Mouse (Mus musculus): ENCODE results near the gene Ccer2. TPM values are rescaled to one million over a fixed set of nuclear protein-coding genes. Genes with fewer than 3 reads are reported as not detected.

Ccer2 gene
- total RNA-seq (2017), result not detected in 2 replicates

DNA sequence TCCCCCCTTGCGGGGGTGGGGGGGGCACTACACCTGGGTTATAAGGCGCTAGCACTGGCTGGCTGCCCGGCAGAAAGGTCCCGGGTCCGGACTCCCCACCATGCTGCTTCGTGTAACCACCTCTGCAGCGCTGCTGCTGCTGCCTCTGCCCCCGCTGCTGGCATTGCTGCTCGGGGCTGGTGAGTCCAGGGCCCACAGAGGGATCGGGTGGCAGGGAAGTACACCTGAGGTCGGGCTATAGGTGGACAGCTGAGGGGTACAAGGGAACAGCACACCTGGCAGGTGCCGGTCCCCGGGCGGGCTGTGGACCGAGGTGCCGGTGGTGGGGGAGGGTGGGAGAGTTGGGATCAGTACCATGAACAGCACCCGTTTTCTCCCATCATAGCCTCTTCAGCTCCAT is at the start of gene Ccer2:
Gene Ccer2 (plus strand): TSS at position 96 of the 400 bp plus-strand sequence.
- ATAC-seq (replicated peaks in 1 of 2; ENCODE audit: insufficient read depth in 1 of 2, low FRiP score in 2 of 2, low TSS enrichment in 1 of 2, low read depth in 1 of 2, poor library complexity in 2 of 2, severe bottlenecking in 2 of 2), result no peak

DNA sequence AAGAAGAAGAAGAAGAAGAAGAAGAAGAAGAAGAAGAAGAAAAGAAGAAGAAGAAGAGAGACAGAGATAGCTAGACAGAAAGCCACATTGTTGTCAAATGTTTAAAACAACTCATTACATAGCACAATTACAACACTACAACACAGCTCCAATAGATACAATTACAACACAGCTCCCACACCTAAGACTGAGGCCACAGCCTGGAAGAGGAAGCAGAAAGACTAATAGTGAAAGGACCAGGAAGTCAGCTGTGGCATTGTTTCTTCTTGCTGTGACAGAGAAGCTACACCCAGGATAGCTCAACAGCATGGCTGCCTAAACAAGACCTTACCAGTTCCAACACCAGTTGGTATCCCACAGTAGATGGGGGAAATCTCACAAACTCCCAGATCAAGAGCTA is 46.5 kb upstream of the Ccer2 start:
- ATAC-seq (replicated peaks in 1 of 2; ENCODE audit: insufficient read depth in 1 of 2, low FRiP score in 2 of 2, low TSS enrichment in 1 of 2, low read depth in 1 of 2, poor library complexity in 2 of 2, severe bottlenecking in 2 of 2), result peak in 1 of 2 experiments; percentile 69; a peak in 1 of 4 replicates

DNA sequence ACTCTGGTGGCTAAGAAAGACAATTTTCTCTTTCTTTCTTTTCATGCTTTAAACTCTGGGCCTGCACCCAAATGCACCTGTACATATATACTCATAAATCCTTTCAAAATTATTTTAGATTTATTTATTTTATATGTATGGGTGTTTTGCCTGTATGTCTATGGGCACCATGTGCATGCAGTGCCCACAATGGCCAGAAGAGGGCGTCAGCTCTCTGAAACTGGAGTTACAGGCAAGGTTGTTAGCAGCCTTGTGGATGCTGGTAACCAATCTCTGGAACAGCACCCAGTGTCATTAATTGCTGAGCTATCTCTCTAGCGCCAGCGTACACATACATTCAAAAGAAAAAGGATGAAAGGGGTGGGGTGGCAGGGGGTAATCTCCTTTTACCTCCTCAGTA is 45.0 kb upstream of the Ccer2 start:
- no peak for ATAC-seq (replicated peaks in 1 of 2; ENCODE audit: insufficient read depth in 1 of 2, low FRiP score in 2 of 2, low TSS enrichment in 1 of 2, low read depth in 1 of 2, poor library complexity in 2 of 2, severe bottlenecking in 2 of 2)

DNA sequence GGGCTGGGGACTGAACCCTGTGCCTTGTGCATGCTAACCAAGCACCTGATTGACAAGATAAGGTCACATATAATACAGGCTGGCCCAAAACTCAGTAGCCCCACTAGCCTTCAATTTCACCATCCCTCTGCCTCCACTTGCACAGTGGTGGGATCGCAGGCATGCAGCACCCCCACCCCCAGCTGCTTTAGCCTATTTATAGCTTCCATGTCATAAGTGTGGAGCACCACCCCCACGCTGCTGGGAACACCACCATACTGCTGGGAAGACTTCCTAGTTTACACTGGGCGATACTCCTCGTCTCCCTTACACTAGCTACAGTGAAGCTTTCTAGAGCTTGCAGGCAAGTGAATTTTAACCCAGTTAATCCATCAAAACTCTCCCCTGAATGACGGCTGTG is 41.3 kb upstream of the Ccer2 start:
- ATAC-seq (replicated peaks in 1 of 2; ENCODE audit: insufficient read depth in 1 of 2, low FRiP score in 2 of 2, low TSS enrichment in 1 of 2, low read depth in 1 of 2, poor library complexity in 2 of 2, severe bottlenecking in 2 of 2), result no peak

DNA sequence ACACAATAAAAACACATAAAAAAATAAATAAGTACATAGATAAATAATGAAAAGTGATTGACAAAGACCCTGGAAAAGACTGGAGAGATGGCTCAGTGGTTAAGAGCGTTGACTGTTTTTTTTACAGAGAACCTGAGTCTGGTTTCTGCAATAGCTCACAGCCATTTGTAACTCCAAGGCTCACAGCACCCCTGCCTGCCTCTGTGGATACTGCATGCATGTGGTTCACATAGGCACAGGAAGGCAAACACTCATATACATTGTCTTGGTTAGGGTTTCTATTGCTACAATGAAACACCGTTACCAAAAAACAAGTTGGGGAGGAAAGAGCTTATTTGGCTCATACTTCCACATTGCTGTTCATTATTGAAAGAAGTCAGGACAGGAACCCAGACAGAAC is 40.4 kb upstream of the Ccer2 start:
- ATAC-seq (replicated peaks in 1 of 2; ENCODE audit: insufficient read depth in 1 of 2, low FRiP score in 2 of 2, low TSS enrichment in 1 of 2, low read depth in 1 of 2, poor library complexity in 2 of 2, severe bottlenecking in 2 of 2), result no peak

DNA sequence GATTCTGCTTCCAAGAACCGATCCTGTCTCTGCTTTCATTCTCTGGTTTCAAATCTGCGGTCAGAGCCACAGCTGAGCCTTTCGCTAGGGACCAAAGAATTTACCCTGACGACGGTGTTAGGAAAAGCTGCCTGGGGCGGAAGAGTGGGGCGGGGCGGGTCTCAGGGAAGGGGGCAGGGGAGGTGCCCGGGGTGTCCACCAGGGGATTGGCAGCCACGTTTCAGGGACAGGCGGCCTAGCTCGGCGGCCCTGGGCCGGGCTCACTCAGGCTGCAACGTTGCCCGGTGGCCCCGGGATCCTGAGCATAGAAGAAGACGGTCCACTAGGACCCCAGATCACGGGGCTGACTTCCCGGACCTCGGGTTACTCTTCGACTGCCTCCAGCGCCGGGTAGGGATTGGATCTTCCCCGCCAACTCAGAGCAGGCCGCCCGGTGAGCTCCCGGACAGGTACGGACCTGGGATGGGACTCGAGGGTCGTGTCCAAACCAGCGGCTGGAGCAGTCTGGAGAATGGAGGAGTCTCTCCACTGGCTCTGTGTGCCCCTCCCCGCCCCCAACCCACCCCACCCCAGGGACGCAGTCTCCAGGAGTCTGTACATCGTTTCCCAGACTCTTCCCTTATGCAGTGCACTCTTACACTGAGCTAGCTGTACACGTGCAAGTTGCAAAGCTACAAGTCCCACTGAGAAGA is 39.2 kb upstream of the Ccer2 start, which contains the start of gene Fbxo17:
Gene Fbxo17 (plus strand): TSS at position 215 of the 692 bp plus-strand sequence.
- peak; percentile 74 to 83 for ATAC-seq (replicated peaks in 1 of 2; ENCODE audit: insufficient read depth in 1 of 2, low FRiP score in 2 of 2, low TSS enrichment in 1 of 2, low read depth in 1 of 2, poor library complexity in 2 of 2, severe bottlenecking in 2 of 2)

DNA sequence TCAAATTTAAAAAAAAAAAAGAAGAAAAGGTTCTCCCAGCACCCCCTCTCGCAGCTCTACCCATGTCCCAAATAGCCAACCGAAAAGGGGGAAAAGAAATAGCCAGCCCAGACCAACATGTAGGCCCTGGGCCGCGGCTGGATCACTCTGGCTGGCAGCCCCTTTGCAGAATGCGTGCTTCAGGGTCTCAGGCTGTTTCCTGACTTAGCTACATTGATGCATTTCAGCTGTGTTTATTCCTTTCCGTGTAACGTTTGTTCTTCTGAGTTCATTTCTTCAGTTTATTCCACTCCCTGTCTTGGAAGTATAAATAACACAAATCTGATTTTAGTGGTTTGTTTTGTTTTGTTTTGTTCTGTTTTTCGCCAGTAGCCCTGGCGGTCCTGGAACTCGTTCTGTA is 38.2 kb upstream of the Ccer2 start:
- no peak for ATAC-seq (replicated peaks in 1 of 2; ENCODE audit: insufficient read depth in 1 of 2, low FRiP score in 2 of 2, low TSS enrichment in 1 of 2, low read depth in 1 of 2, poor library complexity in 2 of 2, severe bottlenecking in 2 of 2)

DNA sequence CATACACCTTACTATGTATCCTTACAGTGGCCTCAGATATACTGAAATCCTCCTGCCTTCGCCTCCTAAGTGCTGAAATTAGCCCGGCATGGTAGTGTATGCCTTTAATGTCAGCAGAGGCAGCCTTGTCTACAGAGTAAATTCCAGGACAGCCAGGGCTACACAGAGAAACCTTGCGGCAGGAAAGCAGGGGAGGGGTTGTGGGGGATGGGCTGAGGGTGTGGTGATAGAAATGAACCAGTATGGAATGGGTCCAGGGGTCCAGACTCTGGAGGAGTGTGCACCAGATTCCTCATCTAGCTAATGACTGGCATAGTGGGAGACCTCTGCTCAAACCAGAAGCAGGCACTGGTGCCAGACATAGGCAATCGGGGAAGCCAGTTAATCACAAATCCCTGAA is 36.8 kb upstream of the Ccer2 start:
- ATAC-seq (replicated peaks in 1 of 2; ENCODE audit: insufficient read depth in 1 of 2, low FRiP score in 2 of 2, low TSS enrichment in 1 of 2, low read depth in 1 of 2, poor library complexity in 2 of 2, severe bottlenecking in 2 of 2), result no peak

DNA sequence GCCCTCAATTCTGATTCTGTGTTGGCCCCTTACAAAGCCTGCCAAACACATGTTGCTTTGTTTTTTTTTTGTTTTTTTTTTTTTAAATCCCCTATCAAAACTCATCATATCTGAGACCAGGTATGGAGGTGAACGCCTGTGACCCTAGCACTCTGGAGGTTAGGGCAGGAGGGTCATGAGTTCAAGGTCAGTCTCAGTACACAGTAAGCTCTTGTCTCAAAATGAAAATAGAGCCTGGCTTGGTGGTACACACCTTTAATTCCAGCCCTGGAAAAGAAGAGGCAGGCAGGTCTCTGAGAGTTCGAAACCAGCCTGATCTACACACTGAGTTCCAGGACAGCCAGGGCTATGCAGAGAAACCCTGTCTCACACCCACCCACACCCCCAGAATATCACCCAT is 36.3 kb upstream of the Ccer2 start:
- ATAC-seq (replicated peaks in 1 of 2; ENCODE audit: insufficient read depth in 1 of 2, low FRiP score in 2 of 2, low TSS enrichment in 1 of 2, low read depth in 1 of 2, poor library complexity in 2 of 2, severe bottlenecking in 2 of 2), result no peak

DNA sequence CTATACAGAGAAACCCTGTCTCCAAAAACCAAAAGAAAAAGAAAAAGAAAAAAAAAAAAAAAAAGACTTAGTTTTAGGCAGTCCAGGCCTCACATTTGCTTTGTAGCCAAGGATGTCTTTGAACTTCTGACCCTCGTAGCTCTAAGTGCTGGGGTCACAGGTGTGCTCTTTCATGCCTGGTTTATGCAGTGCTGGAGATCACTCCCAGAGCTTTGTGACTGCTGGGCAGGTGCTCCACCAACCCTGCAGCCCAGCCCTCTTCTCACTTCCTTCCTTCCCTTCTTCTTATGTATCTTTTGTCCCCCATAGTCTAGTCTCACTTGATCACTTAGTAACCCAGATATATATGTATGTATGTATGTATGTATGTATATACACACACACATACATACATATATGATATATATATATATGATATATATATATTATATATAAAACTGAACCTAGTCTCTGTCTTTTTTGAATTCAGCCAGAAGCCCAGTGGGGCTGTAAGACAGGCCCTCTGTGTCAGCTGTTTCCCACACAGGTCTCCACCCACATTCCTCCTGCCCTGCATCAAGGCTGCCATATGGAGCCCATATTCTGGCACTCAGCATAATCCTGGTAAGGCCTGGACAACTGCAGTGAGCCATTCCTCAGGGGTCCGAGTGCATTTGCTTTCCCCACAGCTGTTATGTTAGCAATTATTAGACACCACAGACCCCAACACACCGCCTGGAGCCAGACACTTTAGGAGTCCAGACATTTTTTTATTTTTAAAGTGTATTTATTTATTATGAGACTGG is 35.0 kb upstream of the Ccer2 start:
- ATAC-seq (replicated peaks in 1 of 2; ENCODE audit: insufficient read depth in 1 of 2, low FRiP score in 2 of 2, low TSS enrichment in 1 of 2, low read depth in 1 of 2, poor library complexity in 2 of 2, severe bottlenecking in 2 of 2), result no peak

DNA sequence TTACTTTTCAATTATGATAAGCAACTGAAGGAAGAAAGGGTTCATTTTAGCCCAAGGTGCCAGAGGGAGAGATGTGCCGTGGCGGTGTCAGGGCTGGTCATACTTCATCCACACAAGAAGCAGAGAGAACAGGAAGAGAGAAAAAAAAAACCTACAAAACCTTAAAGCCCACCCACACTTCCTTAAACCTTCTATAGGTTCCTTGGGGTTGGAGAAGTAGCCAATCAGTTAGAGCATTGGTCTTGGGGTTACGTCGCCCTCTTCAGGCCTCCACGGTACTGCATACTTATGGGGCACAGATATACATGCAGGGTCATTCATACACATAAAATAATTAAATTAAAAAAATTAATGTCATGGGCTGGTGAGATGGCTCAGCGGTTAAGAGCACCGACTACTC is 33.9 kb upstream of the Ccer2 start:
- ATAC-seq (replicated peaks in 1 of 2; ENCODE audit: insufficient read depth in 1 of 2, low FRiP score in 2 of 2, low TSS enrichment in 1 of 2, low read depth in 1 of 2, poor library complexity in 2 of 2, severe bottlenecking in 2 of 2), result 0 out of 4 replicates have a peak, but pooled peaks of 1 of the 2 experiments have one; percentile 33

DNA sequence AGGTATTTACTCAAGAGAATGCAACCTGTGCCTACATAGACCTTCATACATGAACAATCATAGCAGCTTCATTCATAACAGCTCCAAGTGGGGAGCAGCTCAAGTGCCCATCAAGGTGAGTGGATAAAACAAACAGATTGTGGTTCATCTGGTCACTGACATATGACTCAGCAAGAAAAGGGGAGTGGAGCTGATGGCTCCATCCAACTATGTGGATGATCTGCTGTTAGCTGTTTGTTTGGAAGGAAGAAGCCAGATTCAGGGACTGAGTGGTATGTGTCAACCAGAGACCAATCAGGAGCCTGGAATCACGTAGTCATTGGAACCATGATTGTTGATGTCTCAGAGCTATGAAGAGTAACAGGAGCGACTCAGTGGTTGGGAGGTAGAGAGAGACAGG is 31.4 kb upstream of the Ccer2 start:
- ATAC-seq (replicated peaks in 1 of 2; ENCODE audit: insufficient read depth in 1 of 2, low FRiP score in 2 of 2, low TSS enrichment in 1 of 2, low read depth in 1 of 2, poor library complexity in 2 of 2, severe bottlenecking in 2 of 2), result no peak

DNA sequence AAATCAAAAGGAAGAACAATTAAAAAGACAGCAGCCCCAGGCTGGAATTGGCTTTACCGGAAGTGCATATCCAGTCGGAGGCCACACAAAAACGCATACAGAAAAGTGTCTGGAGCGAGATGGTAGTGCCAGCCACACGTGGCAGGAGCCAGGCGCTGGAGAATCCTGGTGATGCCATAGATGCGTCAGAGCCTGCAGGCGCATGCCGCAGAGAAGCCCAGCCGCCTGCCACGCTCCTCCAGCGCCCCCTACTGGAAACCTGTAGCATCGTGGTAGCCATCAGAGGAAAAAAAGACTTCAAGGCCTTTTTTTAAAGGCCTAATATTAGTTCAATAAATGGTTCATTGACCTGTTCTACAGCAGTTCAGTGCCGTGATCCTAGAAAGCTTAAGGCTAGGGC is 29.4 kb upstream of the Ccer2 start:
- ATAC-seq (replicated peaks in 1 of 2; ENCODE audit: insufficient read depth in 1 of 2, low FRiP score in 2 of 2, low TSS enrichment in 1 of 2, low read depth in 1 of 2, poor library complexity in 2 of 2, severe bottlenecking in 2 of 2), result peak; percentile 80 to 89

DNA sequence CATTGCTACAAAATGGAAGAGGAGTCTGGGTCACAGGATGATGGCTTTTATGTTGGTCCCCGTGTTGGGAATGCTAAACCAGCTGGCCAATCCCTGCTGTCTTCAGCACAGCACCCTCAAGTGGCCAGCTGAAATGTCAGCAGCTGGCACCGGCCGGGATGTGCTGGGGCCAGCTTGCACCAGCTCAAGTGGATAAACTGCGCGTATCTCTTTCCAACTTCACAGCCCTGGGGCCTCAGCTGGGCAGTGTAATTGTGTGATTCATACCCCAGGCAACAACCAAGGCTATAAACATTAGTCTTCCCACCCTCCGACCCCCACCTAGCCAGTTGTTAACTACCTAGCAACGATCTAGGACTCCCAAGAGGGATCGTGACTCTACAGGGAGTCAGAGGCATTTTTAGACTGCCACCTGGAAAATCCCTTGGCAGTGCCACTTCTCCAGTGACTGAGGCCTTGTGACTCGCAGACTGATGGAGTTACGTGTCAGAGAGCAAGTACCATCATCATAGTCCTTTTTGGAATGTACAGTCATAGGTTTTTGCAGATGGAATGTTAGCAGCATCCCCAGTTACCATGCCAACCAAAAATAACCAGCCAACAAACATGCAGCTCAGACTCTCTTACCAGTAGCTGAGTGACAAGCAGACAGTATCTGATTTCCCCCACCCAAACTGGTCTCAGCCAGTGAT is 28.2 kb upstream of the Ccer2 start:
- no peak for ATAC-seq (replicated peaks in 1 of 2; ENCODE audit: insufficient read depth in 1 of 2, low FRiP score in 2 of 2, low TSS enrichment in 1 of 2, low read depth in 1 of 2, poor library complexity in 2 of 2, severe bottlenecking in 2 of 2)

DNA sequence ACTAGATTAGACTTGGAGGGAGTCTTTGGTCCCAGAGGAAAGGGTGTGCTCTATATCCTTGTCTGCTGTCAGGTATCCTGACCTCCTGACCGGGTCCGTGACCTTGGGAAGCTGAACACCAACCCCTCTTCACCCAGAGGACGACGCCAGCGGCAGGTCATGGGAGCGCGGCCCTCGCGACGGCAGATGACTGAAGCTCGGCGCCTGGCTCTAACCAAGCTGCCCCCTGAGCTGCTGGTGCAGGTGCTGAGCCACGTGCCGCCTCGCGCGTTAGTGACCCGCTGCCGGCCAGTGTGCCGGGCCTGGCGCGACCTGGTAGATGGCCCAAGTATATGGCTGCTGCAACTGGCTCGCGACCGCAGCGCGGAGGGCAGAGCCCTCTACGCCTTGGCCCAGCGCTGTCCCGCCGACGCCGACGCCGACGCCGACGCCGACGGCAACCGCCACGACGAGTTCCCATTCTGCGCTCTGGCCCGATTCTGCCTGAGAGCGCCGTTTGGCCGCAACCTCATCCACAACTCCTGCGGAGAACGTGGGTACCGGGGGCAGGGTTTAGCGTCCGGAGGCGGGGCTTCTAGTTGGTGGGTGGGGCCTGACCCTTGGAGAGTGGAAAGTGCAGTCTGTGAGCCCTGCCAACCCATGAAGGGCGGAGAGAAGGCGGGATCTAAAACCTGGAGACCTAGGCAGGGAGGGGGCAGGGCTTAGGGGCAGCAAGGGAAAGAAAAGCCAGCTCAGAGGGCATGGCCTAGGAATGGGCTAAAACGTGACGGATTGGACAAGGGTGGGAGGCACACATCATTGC is 23.4 kb upstream of the Ccer2 start:
- ATAC-seq (replicated peaks in 1 of 2; ENCODE audit: insufficient read depth in 1 of 2, low FRiP score in 2 of 2, low TSS enrichment in 1 of 2, low read depth in 1 of 2, poor library complexity in 2 of 2, severe bottlenecking in 2 of 2), result peak; percentile 94 to 96

DNA sequence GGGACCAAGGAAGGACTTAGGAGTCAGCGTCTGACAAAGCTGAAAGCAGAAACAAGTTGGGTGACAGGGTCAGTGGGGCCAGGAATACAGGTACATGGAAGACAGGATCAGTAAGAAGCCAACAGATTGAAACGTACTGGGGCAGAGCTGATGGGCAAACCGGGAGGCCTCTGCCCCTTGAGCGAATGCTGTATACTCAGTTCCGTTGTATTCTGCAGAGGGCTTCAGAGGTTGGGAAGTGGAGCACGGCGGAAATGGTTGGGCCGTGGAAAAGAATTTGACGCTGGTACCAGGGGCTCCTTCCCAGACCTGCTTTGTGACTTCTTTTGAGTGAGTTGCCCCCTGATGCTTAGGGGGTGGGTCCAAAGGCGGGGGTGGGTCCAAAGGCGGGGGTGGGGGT is 22.8 kb upstream of the Ccer2 start:
- 0 out of 4 replicates have a peak, but pooled peaks of 1 of the 2 experiments have one; percentile 2 for ATAC-seq (replicated peaks in 1 of 2; ENCODE audit: insufficient read depth in 1 of 2, low FRiP score in 2 of 2, low TSS enrichment in 1 of 2, low read depth in 1 of 2, poor library complexity in 2 of 2, severe bottlenecking in 2 of 2)

DNA sequence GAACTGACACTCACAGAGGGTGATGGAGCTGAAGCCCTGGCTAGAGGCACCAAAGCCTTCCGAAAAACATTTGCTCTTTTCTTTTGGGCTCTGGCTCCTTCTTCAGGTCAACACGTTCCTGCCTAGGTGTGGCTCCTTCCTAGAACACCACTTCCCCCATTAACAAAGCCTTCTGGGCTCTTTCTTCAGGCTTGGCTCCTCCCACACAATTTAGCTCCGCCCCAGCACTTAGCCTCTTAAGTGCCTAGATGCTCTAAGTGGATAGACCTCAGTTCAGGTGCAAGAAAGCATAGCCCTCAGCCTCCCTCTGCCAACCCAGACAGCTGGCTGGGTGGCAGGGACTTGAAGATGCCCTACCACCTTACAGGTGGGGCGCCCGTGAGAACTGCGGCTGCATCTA is 20.3 kb upstream of the Ccer2 start:
- no peak for ATAC-seq (replicated peaks in 1 of 2; ENCODE audit: insufficient read depth in 1 of 2, low FRiP score in 2 of 2, low TSS enrichment in 1 of 2, low read depth in 1 of 2, poor library complexity in 2 of 2, severe bottlenecking in 2 of 2)

All from hematopoietic stem cell, adult 5-6 weeks (primary cell).